Mouse (Mus musculus) intestine, postnatal 0 days (tissue): Measurements from ENCODE around the gene Hoxc13. TPM values are rescaled to one million over a fixed set of nuclear protein-coding genes. Genes with fewer than 3 reads are reported as not detected.

ENCODE experiments used
- ATAC-seq: fragments of 200-750 bp; cut with Nextera tagmentation; 2 replicates; pipeline ENCODE4 v1.8.0; 2017; ENCODE audit warnings: mild to moderate bottlenecking, moderate TSS enrichment, moderate library complexity
- H3K27ac ChIP-seq: fragments of 300-500 bp; sonication (generic); 2 replicates; pipeline ENCODE4 v1.5.1; 2014; ENCODE audit warnings: mild to moderate bottlenecking, low read depth, low read length, moderate library complexity
- H3K27me3 ChIP-seq: fragments of 300-500 bp; sonication (generic); replicated peaks from 2 replicates; pipeline ENCODE4 v1.6.1; 2014; ENCODE audit warnings: low read length, mixed read lengths; ENCODE audit not compliant: control insufficient read depth, insufficient read depth
- H3K36me3 ChIP-seq: fragments of 300-500 bp; sonication (generic); 2 replicates; pipeline ENCODE4 v1.6.1; 2014; ENCODE audit warnings: mild to moderate bottlenecking, moderate library complexity; ENCODE audit not compliant: control insufficient read depth, insufficient read depth
- H3K4me1 ChIP-seq: fragments of 300-500 bp; sonication (generic); replicated peaks from 2 replicates; pipeline ENCODE4 v1.6.1; 2014; ENCODE audit warnings: antibody characterized with exemption, low read length, mixed read lengths; ENCODE audit not compliant: control insufficient read depth, insufficient read depth
- H3K4me2 ChIP-seq: fragments of 300-500 bp; sonication (generic); replicated peaks from 2 replicates; pipeline ENCODE4 v1.6.1; 2014; ENCODE audit warnings: low read depth, mild to moderate bottlenecking, moderate library complexity
- H3K4me3 ChIP-seq: fragments of 300-500 bp; sonication (generic); 2 replicates; pipeline ENCODE4 v1.5.1; 2014; ENCODE audit warnings: low read depth, low read length
- H3K9ac ChIP-seq: fragments of 300-500 bp; sonication (generic); 2 replicates; pipeline ENCODE4 v1.6.1; 2014; ENCODE audit warnings: mild to moderate bottlenecking, low read depth, low read length
- H3K9me3 ChIP-seq: fragments of 300-500 bp; sonication (generic); 2 replicates; pipeline ENCODE4 v1.6.1; 2016; ENCODE audit warnings: mixed run types; ENCODE audit not compliant: control insufficient read depth
- CTCF ChIP-seq: sonication (generic); IDR thresholded peaks from 2 replicates; pipeline ENCODE4 v1.5.1; 2016; ENCODE audit warnings: low read depth, mild to moderate bottlenecking, control low read depth, antibody characterized with exemption, moderate library complexity
- WGBS: fragments of 180-500 bp; shearing (Covaris S2); extraction: QIAGEN DNeasy Blood & Tissue Kit; methylation state at CpG from one replicate; pipeline ENCODE4 v1.1.7; 2014; 5-methylcytosine and 5-hydroxymethylcytosine counted together
- microRNA-seq: library from miRNA; unstranded; fragments of <30 nt; microRNA quantifications from one replicate; pipeline ENCODE4, GENCODE M21; 2016
- polyA plus RNA-seq: library from polyadenylated mRNA; unstranded; fragments of >200 nt; fragmentation: Nextera tagmentation; extraction: Ambion mirVana; gene quantifications from 2 replicates; pipeline ENCODE4 v1.2.1, GENCODE M21; 2015

Hoxc13 gene
- polyA plus RNA-seq, 1 experiment from 2014 or later, result not detected

GRCm38 (mm10) chr15:102972753-102973152 lies 51.9 kb downstream of the Hoxc13 start:
- Histone ChIP-seq H3K9ac (no peak overlapping the region), H3K27me3 (peaks cover 97% of the 10 kb centered on the region)
- 2% methylated on average over 6 of the region's 6 CpGs for WGBS

DNA sequence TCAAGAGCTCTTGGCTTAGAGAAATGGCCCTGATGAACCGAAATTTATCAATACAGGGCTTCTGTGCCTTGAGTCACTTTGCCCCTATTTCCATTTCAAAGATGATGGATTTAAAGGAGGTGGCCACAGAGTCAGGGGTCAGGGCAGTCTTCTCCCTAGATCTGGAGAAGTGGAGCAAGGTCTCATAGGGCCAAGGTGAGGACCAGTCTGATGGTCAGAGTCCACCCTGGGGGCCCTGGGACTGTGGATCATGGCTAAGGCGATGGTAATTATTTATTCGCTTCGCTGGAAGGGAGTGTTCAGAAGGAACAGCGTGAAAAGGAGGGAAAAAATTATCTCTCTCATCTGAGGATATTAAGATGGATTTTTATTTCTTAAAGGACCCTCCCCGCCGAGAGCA lies 54.1 kb downstream of the Hoxc13 start:
- no peak for ATAC-seq
- H3K9ac ChIP-seq, result no peak overlapping the region
- no peaks in the 10 kb centered on the region for H3K9me3 ChIP-seq
- H3K4me2 ChIP-seq, result no peak overlapping the region
- H3K4me1 ChIP-seq, result no peaks in the 10 kb centered on the region
- no peak for TF ChIP-seq CTCF
- H3K27me3 ChIP-seq, result peaks cover 99% of the 10 kb centered on the region
- H3K4me3 ChIP-seq, result no peak overlapping the region
- no peaks in the 10 kb centered on the region for H3K36me3 ChIP-seq
- WGBS, result 6% methylated on average over 7 of the region's 7 CpGs
- no peak overlapping the region for H3K27ac ChIP-seq

More at GRCm38 (mm10) chr15:102972753-102973152, 51.9 kb downstream of the Hoxc13 start:
- no peaks in the 10 kb centered on the region for H3K9me3 ChIP-seq
- TF ChIP-seq CTCF, result no peak
- H3K4me1 ChIP-seq, result no peaks in the 10 kb centered on the region
- no peak overlapping the region for H3K4me2 ChIP-seq
- no peak for ATAC-seq
- no peaks in the 10 kb centered on the region for H3K36me3 ChIP-seq
- no peak overlapping the region for H3K4me3 ChIP-seq
- H3K27ac ChIP-seq, result no peak overlapping the region

DNA sequence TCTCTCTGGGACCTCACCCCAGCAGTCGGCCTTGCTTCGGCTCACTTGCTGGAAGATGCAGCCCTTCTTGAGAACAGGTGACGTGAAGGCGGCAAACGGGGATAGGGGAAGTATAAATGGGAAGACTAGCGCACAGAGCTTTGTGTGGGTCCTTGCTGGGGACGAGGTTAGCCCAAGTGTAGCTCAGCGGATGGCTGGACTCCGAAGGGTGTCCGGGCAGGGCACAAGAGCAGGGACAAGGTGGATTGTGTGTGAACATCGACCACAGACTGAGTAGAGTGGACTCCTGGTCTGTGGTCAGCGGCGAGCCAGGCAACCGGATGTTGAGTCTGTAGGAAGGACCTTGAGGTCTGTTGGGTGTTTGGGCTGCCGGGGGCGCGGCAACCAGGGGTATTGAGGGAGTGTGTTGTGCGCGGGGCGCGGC lies 54.8 kb downstream of the Hoxc13 start:
- Histone ChIP-seq H3K36me3 (no peaks in the 10 kb centered on the region), H3K4me2 (no peak overlapping the region), H3K9ac (no peak overlapping the region), H3K9me3 (no peaks in the 10 kb centered on the region), H3K27me3 (peaks cover 99% of the 10 kb centered on the region), H3K4me1 (no peaks in the 10 kb centered on the region), H3K4me3 (0 out of 2 replicates have a peak overlapping the region, but pooled peaks have one; percentile 2), H3K27ac (no peak overlapping the region)
- TF ChIP-seq CTCF, result no peak
- WGBS, result 2% methylated on average over 21 of the region's 21 CpGs
- ATAC-seq, result no peak

DNA sequence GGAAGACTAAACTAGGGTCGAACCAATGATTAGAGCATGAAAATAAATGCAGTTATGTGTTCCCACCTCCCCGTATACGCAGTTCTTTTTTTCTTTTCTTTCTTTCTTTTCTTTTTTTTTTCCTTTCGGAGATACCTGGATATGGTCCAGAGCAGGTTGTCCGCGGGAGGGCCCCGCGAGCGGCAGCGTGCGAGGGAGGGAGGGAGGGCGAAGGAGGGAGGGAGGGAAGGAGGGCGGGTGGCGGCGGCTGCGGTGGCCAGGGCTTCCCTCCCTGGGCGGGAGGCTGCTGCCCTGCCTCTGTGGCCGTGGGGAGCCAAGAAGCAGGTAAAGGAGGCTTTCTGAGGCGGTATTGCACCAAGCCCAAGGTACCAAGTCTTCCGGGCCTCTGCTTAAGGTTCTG lies 55.3 kb downstream of the Hoxc13 start, which contains the start of gene Hoxc9:
Gene Hoxc9, plus strand, starts transcription at position 269 of the 400 bp plus-strand sequence.
- no peaks in the 10 kb centered on the region for H3K36me3 ChIP-seq
- peak within 1 kb of the TSS; percentile 29 for H3K4me3 ChIP-seq
- H3K4me2 ChIP-seq, result peak within 1 kb of the TSS; percentile 45
- H3K27ac ChIP-seq, result no peak within 1 kb of the TSS
- no peak within 1 kb of the TSS for H3K9ac ChIP-seq
- H3K4me1 ChIP-seq, result no peaks in the 10 kb centered on the region
- no peak for ATAC-seq
- H3K27me3 ChIP-seq, result peaks cover 99% of the 10 kb centered on the region
- no peak for TF ChIP-seq CTCF
- WGBS, result under 1% methylated on average over 15 of the region's 20 CpGs
- no peaks in the 10 kb centered on the region for H3K9me3 ChIP-seq

GRCm38 (mm10) chr15:102976631-102977422 lies 55.9 kb downstream of the Hoxc13 start:
- Histone ChIP-seq H3K27me3 (peaks cover 99% of the 10 kb centered on the region), H3K4me3 (peak overlapping the region; percentile 29), H3K4me1 (no peaks in the 10 kb centered on the region), H3K4me2 (peak overlapping the region; percentile 45), H3K36me3 (no peaks in the 10 kb centered on the region), H3K9ac (no peak overlapping the region), H3K9me3 (no peaks in the 10 kb centered on the region), H3K27ac (no peak overlapping the region)
- ATAC-seq, result no peak; the same call in 1 of the 2 replicates
- no peak for TF ChIP-seq CTCF
- WGBS, result 2% methylated on average over 37 of the region's 37 CpGs

DNA sequence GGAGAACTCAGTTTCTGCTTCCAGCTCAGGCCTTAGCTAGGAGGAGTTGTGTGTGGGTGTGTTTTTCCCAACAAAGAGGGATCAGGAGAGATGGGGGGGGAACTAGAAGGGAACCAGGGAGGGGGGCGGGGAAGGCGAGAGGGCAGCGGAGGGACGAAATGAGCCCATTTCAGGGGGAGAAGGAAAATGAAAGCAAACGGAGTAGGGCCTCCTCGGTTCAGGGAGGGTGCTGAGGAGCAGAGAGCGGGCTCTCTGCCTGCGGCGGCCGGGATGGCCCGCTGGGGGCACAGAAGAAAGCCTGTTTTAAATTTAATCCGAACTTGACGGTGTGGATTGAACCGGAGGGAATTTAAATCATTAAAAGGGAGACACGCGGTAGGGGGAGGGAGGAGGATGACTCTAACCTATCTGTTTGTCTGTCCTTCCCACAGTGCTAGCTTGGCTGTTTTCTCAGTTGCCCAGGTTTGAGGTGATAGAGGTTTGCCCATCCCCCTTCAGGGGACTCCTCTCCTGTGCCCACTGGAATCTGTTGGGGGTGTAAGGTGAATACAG lies 56.6 kb downstream of the Hoxc13 start:
- no peak overlapping the region for H3K9ac ChIP-seq
- peak overlapping the region; percentile 45 for H3K4me2 ChIP-seq
- TF ChIP-seq CTCF, result no peak
- H3K4me3 ChIP-seq, result peak overlapping the region; percentile 29
- H3K9me3 ChIP-seq, result no peaks in the 10 kb centered on the region
- peaks cover 99% of the 10 kb centered on the region for H3K27me3 ChIP-seq
- ATAC-seq, result no peak
- H3K27ac ChIP-seq, result no peak overlapping the region
- no peaks in the 10 kb centered on the region for H3K36me3 ChIP-seq
- 8% methylated on average over 16 of the region's 16 CpGs for WGBS
- 0 out of 2 replicates have a peak, but pooled peaks cover 3% of the 10 kb centered on the region for H3K4me1 ChIP-seq

Small RNAs within 50 kb of the gene (microRNA-seq; reads per million reads assigned to microRNA genes)
- 9.5 reads per million, percentile 20 among the genes with 10 or more reads in this experiment for gene Mir196a-2

Other genes starting within 250 kb of the Hoxc13 start
- gene Atp5g2, start 248.8 kb upstream of the Hoxc13 start, polyA plus RNA-seq, result 74.5 and 77.9 TPM in 2 replicates
- 14.2 and 14.4 TPM in 2 replicates for gene Calcoco1, start 198.9 kb upstream of the Hoxc13 start, polyA plus RNA-seq
- not detected in 2 replicates for gene Hoxc12, start 15.7 kb downstream of the Hoxc13 start, polyA plus RNA-seq
- not detected in 2 replicates for gene Hoxc11, start 33.3 kb downstream of the Hoxc13 start, polyA plus RNA-seq
- gene Hoxc10, start 45.7 kb downstream of the Hoxc13 start, polyA plus RNA-seq, result 0.25 TPM in 1 of 2 replicates, not detected in the other
- 3.4 and 3.9 TPM in 2 replicates for gene Hoxc5, start 46.3 kb downstream of the Hoxc13 start, polyA plus RNA-seq
- gene Hoxc9, start 55.3 kb downstream of the Hoxc13 start, polyA plus RNA-seq, result 0.43 and 0.58 TPM in 2 replicates
- 3.5 and 4.6 TPM in 2 replicates for gene Hoxc8, start 69.5 kb downstream of the Hoxc13 start, polyA plus RNA-seq
- gene Hoxc6, start 77.2 kb downstream of the Hoxc13 start, polyA plus RNA-seq, result 3.0 and 3.5 TPM in 2 replicates
- gene Hoxc4, start 97.8 kb downstream of the Hoxc13 start, polyA plus RNA-seq, result 4.8 and 5.2 TPM in 2 replicates
- gene Smug1, start 246.0 kb downstream of the Hoxc13 start, polyA plus RNA-seq, result 8.6 and 9.2 TPM in 2 replicates